Mouse (Mus musculus) lung, adult 2 months (tissue): ENCODE results near the gene Anp32b.
A peak's percentile ranks its signal among the peaks of the same experiment; 100 is the strongest.

Experiments used
- CTCF ChIP-seq: fragments of 200-500 bp; IDR thresholded peaks from 2 replicates; pipeline ENCODE4 v1.5.1; 2011; ENCODE audit warnings: mild to moderate bottlenecking, low read length, control low read depth; ENCODE audit not compliant: insufficient read depth
- POLR2A ChIP-seq: fragments of 200-500 bp; IDR thresholded peaks from 2 replicates; pipeline ENCODE4 v1.6.1; 2011; ENCODE audit warnings: low read depth, mild to moderate bottlenecking, control low read depth, low read length, borderline replicate concordance; ENCODE audit errors: extremely low read depth

DNA sequence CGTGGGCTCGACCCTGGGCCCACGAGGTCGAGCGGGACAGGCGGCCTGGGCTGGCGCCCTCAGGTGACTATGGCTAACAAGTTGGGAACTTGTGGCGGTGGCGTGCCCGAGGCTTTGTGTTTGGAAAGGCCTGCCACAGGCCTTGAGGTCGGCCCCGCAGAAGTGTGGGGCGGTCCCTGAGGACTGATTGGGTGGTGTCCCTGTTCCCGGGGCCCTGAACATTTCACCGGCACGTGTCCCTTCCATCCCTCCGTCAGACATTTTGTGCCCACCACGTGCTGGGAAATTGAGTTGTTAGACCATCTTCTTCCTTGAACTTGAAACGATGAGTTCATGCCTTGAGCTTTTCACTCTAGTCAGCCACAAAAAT lies 1.8 kb downstream of the Anp32b start:
- TF ChIP-seq CTCF: no peak
- peak; percentile 15; the same call in 1 of the 2 replicates for TF ChIP-seq POLR2A
